Mouse (Mus musculus) gastrocnemius, adult 8-10 months (tissue): Measurements from ENCODE around the gene Hoxa2. TPM values are rescaled to one million over a fixed set of nuclear protein-coding genes. Genes with fewer than 3 reads are reported as not detected.

Experiments used
- DNase-seq, 2 experiments: peaks; one replicate each; pipeline ENCODE4 v3.0.0; 2022; ENCODE audit warnings: low spot score in 2 of 2
- total RNA-seq, 4 experiments: library from RNA; stranded (reverse); gene quantifications; 2 replicates each; pipeline ENCODE4 v1.2.4; 2022

The Hoxa2 gene
- total RNA-seq, 4 experiments from 2014 or later, result 0.19 to 0.65 (median 0.58) TPM

- DNase-seq, result no peak
Observed at GRCm38 (mm10) chr6:52151571-52151970, 13.1 kb downstream of the Hoxa2 start.

- no peak for DNase-seq
Observed at GRCm38 (mm10) chr6:52150401-52150966, 14.1 kb downstream of the Hoxa2 start.

GRCm38 (mm10) chr6:52139115-52139514 lies 25.5 kb downstream of the Hoxa2 start:
- DNase-seq, result no peak

- DNase-seq, result no peak
Observed at GRCm38 (mm10) chr6:52138576-52138975, 26.1 kb downstream of the Hoxa2 start.

- DNase-seq, result no peak
Observed at GRCm38 (mm10) chr6:52137841-52138535, 26.6 kb downstream of the Hoxa2 start.

- DNase-seq, result no peak
Observed at GRCm38 (mm10) chr6:52123673-52124072, 41.0 kb downstream of the Hoxa2 start.

GRCm38 (mm10) chr6:52121173-52121572 lies 43.5 kb downstream of the Hoxa2 start:
- DNase-seq, result no peak

GRCm38 (mm10) chr6:52118903-52119635 lies 45.6 kb downstream of the Hoxa2 start:
- DNase-seq, result no peak

- DNase-seq, result no peak
Observed at GRCm38 (mm10) chr6:52115899-52116298, 48.7 kb downstream of the Hoxa2 start.

Other genes with a start within 250 kb of the Hoxa2 start
- 1 to 10 TPM; 2.9 to 6.1 (median 3.1) TPM for gene Skap2, start 152.3 kb downstream of the Hoxa2 start, total RNA-seq
- gene Hoxa1, start 6.5 kb downstream of the Hoxa2 start, total RNA-seq, result under 1 TPM in 2 of 4 experiments, not detected in 2; 0.16 to 0.17 TPM
- gene 5730596B20Rik, start 12.7 kb upstream of the Hoxa2 start, total RNA-seq, result under 1 TPM in 1 of 4 experiments, not detected in 3; 0.13 TPM
- 1 to 10 TPM; 1.8 to 2.8 (median 2.1) TPM for gene Hoxa4, start 26.9 kb upstream of the Hoxa2 start, total RNA-seq
- gene Hoxa5, start 39.8 kb upstream of the Hoxa2 start, total RNA-seq, result 1 to 10 TPM; 1.2 to 1.9 (median 1.5) TPM
- 1 to 10 TPM in 2 of 4 experiments, under 1 TPM in 2; 0.45 to 2.3 (median 1.2) TPM for gene Hoxa6, start 43.9 kb upstream of the Hoxa2 start, total RNA-seq
- gene Hoxa3, start 48.5 kb upstream of the Hoxa2 start, total RNA-seq, result 1 to 10 TPM; 1.3 to 2.9 (median 2.0) TPM
- gene Gm28308, start 48.5 kb upstream of the Hoxa2 start, total RNA-seq, result under 1 TPM; 0.36 to 0.80 (median 0.51) TPM
- 1 to 10 TPM; 4.7 to 5.9 (median 5.4) TPM for gene Hoxa7, start 57.0 kb upstream of the Hoxa2 start, total RNA-seq
- 1 to 10 TPM; 5.2 to 8.3 (median 7.5) TPM for gene Hoxa9, start 66.3 kb upstream of the Hoxa2 start, total RNA-seq
- gene Hoxa10, start 76.0 kb upstream of the Hoxa2 start, total RNA-seq, result 10 to 100 TPM; 14.5 to 15.2 (median 14.8) TPM
- 1 to 10 TPM; 2.0 to 3.0 (median 2.9) TPM for gene Hoxa11, start 81.0 kb upstream of the Hoxa2 start, total RNA-seq
- 1 to 10 TPM; 4.1 to 5.2 (median 4.9) TPM for gene Hoxa13, start 96.0 kb upstream of the Hoxa2 start, total RNA-seq
- gene Evx1, start 148.7 kb upstream of the Hoxa2 start, total RNA-seq, result not detected